Mouse (Mus musculus): ENCODE results near the gene Myo1a. TPM values are rescaled to one million over a fixed set of nuclear protein-coding genes. Genes with fewer than 3 reads are reported as not detected.

Myo1a gene
- polyA plus RNA-seq, 1 experiment from 2014 or later, result 0.29 TPM

GRCm38 (mm10) chr10:127704293-127704692 is 677 bp upstream of the Myo1a start:
- Histone ChIP-seq H3K27me3 (no peaks in the 10 kb centered on the region), H3K4me1 (replicated peaks) (peaks cover 12% of the 10 kb centered on the region), H3K36me3 (no peaks in the 10 kb centered on the region), H3K4me3 (no peak overlapping the region), H3K27ac (no peak overlapping the region), H3K9me3 (replicated peaks) (no peaks in the 10 kb centered on the region), H3K9ac (no peak overlapping the region), H3K4me2 (no peak overlapping the region)
- ATAC-seq (replicated peaks; ENCODE audit: insufficient number of reproducible peaks, insufficient read depth, low FRiP score, low read depth), result no peak
- 61% methylated on average over 2 of the region's 2 CpGs for WGBS

- no peak overlapping the region for H3K27ac ChIP-seq
- no peak for ATAC-seq (replicated peaks; ENCODE audit: insufficient number of reproducible peaks, insufficient read depth, low FRiP score, low read depth)
- 80% methylated on average over 4 of the region's 4 CpGs for WGBS
- H3K4me3 ChIP-seq, result no peak overlapping the region
- H3K27me3 ChIP-seq, result no peaks in the 10 kb centered on the region
- no peak overlapping the region for H3K4me2 ChIP-seq
- no peaks in the 10 kb centered on the region for H3K36me3 ChIP-seq
- H3K9me3 ChIP-seq (replicated peaks), result no peaks in the 10 kb centered on the region
- H3K4me1 ChIP-seq (replicated peaks), result peaks cover 12% of the 10 kb centered on the region
- H3K9ac ChIP-seq, result no peak overlapping the region
These were observed 813 bp downstream of the Myo1a start for GRCm38 (mm10) chr10:127705783-127706182.

- H3K4me2 ChIP-seq, result no peak overlapping the region
- WGBS, result 40% methylated on average over 7 of the region's 7 CpGs
- no peak overlapping the region for H3K27ac ChIP-seq
- peaks cover 12% of the 10 kb centered on the region for H3K4me1 ChIP-seq (replicated peaks)
- no peak overlapping the region for H3K4me3 ChIP-seq
- H3K27me3 ChIP-seq, result no peaks in the 10 kb centered on the region
- H3K9ac ChIP-seq, result no peak overlapping the region
- ATAC-seq (replicated peaks; ENCODE audit: insufficient number of reproducible peaks, insufficient read depth, low FRiP score, low read depth), result no peak; the same call in 1 of the 2 replicates
- no peaks in the 10 kb centered on the region for H3K9me3 ChIP-seq (replicated peaks)
- H3K36me3 ChIP-seq, result no peaks in the 10 kb centered on the region
These were observed 2.8 kb downstream of the Myo1a start for GRCm38 (mm10) chr10:127707721-127708120.

- Histone ChIP-seq H3K4me3 (no peak overlapping the region), H3K9ac (no peak overlapping the region), H3K27ac (no peak overlapping the region), H3K36me3 (no peaks in the 10 kb centered on the region), H3K9me3 (replicated peaks) (no peaks in the 10 kb centered on the region), H3K4me2 (no peak overlapping the region), H3K4me1 (replicated peaks) (peaks cover 12% of the 10 kb centered on the region), H3K27me3 (no peaks in the 10 kb centered on the region; the same call in 1 of the 2 replicates)
- WGBS, result 80% methylated on average over 3 of the region's 3 CpGs
- no peak for ATAC-seq (replicated peaks; ENCODE audit: insufficient number of reproducible peaks, insufficient read depth, low FRiP score, low read depth)
These were observed 3.9 kb downstream of the Myo1a start for GRCm38 (mm10) chr10:127708850-127709370.

- 63% methylated on average over 13 of the region's 13 CpGs for WGBS
- no peak for ATAC-seq (replicated peaks; ENCODE audit: insufficient number of reproducible peaks, insufficient read depth, low FRiP score, low read depth)
- Histone ChIP-seq H3K27ac (no peak overlapping the region), H3K27me3 (no peaks in the 10 kb centered on the region; the same call in 1 of the 2 replicates), H3K36me3 (no peaks in the 10 kb centered on the region), H3K9ac (no peak overlapping the region), H3K9me3 (replicated peaks) (no peaks in the 10 kb centered on the region), H3K4me2 (no peak overlapping the region), H3K4me3 (no peak overlapping the region), H3K4me1 (replicated peaks) (peaks cover 12% of the 10 kb centered on the region)
These were observed 5.4 kb downstream of the Myo1a start for GRCm38 (mm10) chr10:127710331-127710730.

GRCm38 (mm10) chr10:127712736-127713135 is 7.8 kb downstream of the Myo1a start:
- Histone ChIP-seq H3K4me3 (no peak overlapping the region), H3K4me2 (no peak overlapping the region), H3K27ac (no peak overlapping the region), H3K9ac (no peak overlapping the region), H3K27me3 (no peaks in the 10 kb centered on the region; the same call in 1 of the 2 replicates), H3K9me3 (replicated peaks) (no peaks in the 10 kb centered on the region), H3K36me3 (no peaks in the 10 kb centered on the region), H3K4me1 (replicated peaks) (peaks cover 6% of the 10 kb centered on the region)
- WGBS, result 66% methylated on average over 6 of the region's 6 CpGs
- no peak for ATAC-seq (replicated peaks; ENCODE audit: insufficient number of reproducible peaks, insufficient read depth, low FRiP score, low read depth)

- 0 out of 2 replicates have a peak, but pooled peaks have one; percentile 19 for ATAC-seq (replicated peaks; ENCODE audit: insufficient number of reproducible peaks, insufficient read depth, low FRiP score, low read depth)
- no peak overlapping the region; the same call in 1 of the 2 replicates for H3K9ac ChIP-seq
These were observed 16.9 kb downstream of the Myo1a start for GRCm38 (mm10) chr10:127721671-127722418.

GRCm38 (mm10) chr10:127724178-127724577 is 19.2 kb downstream of the Myo1a start, which contains the start of gene Tac2:
Gene Tac2 (plus strand): TSS chr10:127724478.
- no peak within 1 kb of the TSS for H3K4me2 ChIP-seq
- no peak within 1 kb of the TSS for H3K9ac ChIP-seq
- 84% methylated on average over 3 of the region's 3 CpGs for WGBS
- ATAC-seq (replicated peaks; ENCODE audit: insufficient number of reproducible peaks, insufficient read depth, low FRiP score, low read depth), result no peak
- H3K36me3 ChIP-seq, result no peaks in the 10 kb centered on the region
- H3K9me3 ChIP-seq (replicated peaks), result no peaks in the 10 kb centered on the region
- no peak within 1 kb of the TSS for H3K4me3 ChIP-seq
- H3K27me3 ChIP-seq, result peaks cover 51% of the 10 kb centered on the region
- no peak within 1 kb of the TSS for H3K27ac ChIP-seq
- H3K4me1 ChIP-seq (replicated peaks), result peaks cover 11% of the 10 kb centered on the region

More at GRCm38 (mm10) chr10:127721671-127722418, 16.9 kb downstream of the Myo1a start:
- peak overlapping the region; percentile 21 for H3K4me3 ChIP-seq
- H3K27ac ChIP-seq, result peak overlapping the region; percentile 35
- H3K27me3 ChIP-seq, result peaks cover 46% of the 10 kb centered on the region
- no peaks in the 10 kb centered on the region for H3K9me3 ChIP-seq (replicated peaks)
- H3K36me3 ChIP-seq, result no peaks in the 10 kb centered on the region
- 13% methylated on average over 20 of the region's 20 CpGs for WGBS
- peak overlapping the region; percentile 47 for H3K4me2 ChIP-seq
- H3K4me1 ChIP-seq (replicated peaks), result peaks cover 11% of the 10 kb centered on the region

- H3K4me3 ChIP-seq, result no peak overlapping the region
- no peaks in the 10 kb centered on the region for H3K9me3 ChIP-seq (replicated peaks)
- no peak overlapping the region for H3K27ac ChIP-seq
- peaks cover 48% of the 10 kb centered on the region for H3K27me3 ChIP-seq
- no peaks in the 10 kb centered on the region for H3K36me3 ChIP-seq
- H3K9ac ChIP-seq, result no peak overlapping the region
- 53% methylated on average over 4 of the region's 4 CpGs for WGBS
- H3K4me2 ChIP-seq, result no peak overlapping the region
- no peak for ATAC-seq (replicated peaks; ENCODE audit: insufficient number of reproducible peaks, insufficient read depth, low FRiP score, low read depth)
- H3K4me1 ChIP-seq (replicated peaks), result peaks cover 11% of the 10 kb centered on the region
These were observed 20.2 kb downstream of the Myo1a start for GRCm38 (mm10) chr10:127725136-127725535.

- no peak overlapping the region for H3K4me3 ChIP-seq
- H3K9me3 ChIP-seq (replicated peaks), result no peaks in the 10 kb centered on the region
- no peak overlapping the region for H3K4me2 ChIP-seq
- H3K27ac ChIP-seq, result no peak overlapping the region
- no peaks in the 10 kb centered on the region for H3K36me3 ChIP-seq
- ATAC-seq (replicated peaks; ENCODE audit: insufficient number of reproducible peaks, insufficient read depth, low FRiP score, low read depth), result no peak
- peaks cover 23% of the 10 kb centered on the region for H3K27me3 ChIP-seq
- 71% methylated on average over 8 of the region's 8 CpGs for WGBS
- no peaks in the 10 kb centered on the region for H3K4me1 ChIP-seq (replicated peaks)
- H3K9ac ChIP-seq, result no peak overlapping the region
These were observed 23.5 kb downstream of the Myo1a start for GRCm38 (mm10) chr10:127728437-127728836.

GRCm38 (mm10) chr10:127730285-127730932 is 25.4 kb downstream of the Myo1a start:
- Histone ChIP-seq H3K9ac (no peak overlapping the region), H3K27ac (no peak overlapping the region), H3K4me3 (no peak overlapping the region), H3K4me2 (no peak overlapping the region), H3K27me3 (peaks cover 12% of the 10 kb centered on the region), H3K4me1 (replicated peaks) (no peaks in the 10 kb centered on the region), H3K36me3 (no peaks in the 10 kb centered on the region), H3K9me3 (replicated peaks) (no peaks in the 10 kb centered on the region)
- 55% methylated on average over 11 of the region's 11 CpGs for WGBS
- no peak for ATAC-seq (replicated peaks; ENCODE audit: insufficient number of reproducible peaks, insufficient read depth, low FRiP score, low read depth)

Measured in heart, embryonic 15.5 days (tissue).